20 mouse cellular contexts compared by ENCODE assay signal in the genomic region with DNA sequence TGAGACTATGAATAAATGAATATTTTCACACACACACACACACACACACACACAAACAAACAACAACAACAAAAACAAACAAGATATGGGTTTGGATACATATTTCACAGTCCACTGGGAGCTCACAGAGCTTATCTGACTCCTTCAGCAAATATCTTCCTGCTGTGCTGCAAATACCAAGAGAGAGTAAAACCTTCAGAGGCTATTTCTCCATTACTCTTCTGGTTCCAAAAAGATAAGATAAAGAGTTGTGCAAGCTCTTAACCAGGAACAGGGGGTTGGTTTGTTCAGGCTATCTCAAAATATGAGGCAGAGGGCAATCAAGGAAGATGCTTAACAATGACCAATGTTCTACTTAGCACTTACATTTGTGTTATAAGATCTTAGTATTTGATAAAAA.
"Had no signal": no experiment of that assay in that cellular context is flagged by ENCODE, and none has a peak within 500 bp of the region (broad histone marks: within the 10 kb centered on the region; RNA-seq: fewer than 3 reads in every experiment).

No protein-coding gene starts in this region.

- H3K36me3 ChIP-seq: liver, embryonic 15.5 days; midbrain, embryonic 10.5 days; midbrain, embryonic 12.5 days; neural tube, embryonic 13.5 days; neural tube, embryonic 15.5 days had no signal

- H3K27ac ChIP-seq: liver, embryonic 15.5 days; midbrain, embryonic 10.5 days; midbrain, embryonic 12.5 days; neural tube, embryonic 13.5 days; neural tube, embryonic 15.5 days had no signal

- ATAC-seq: midbrain, embryonic 16.5 days had no signal

- H3K4me2 ChIP-seq: liver, embryonic 15.5 days; lung, embryonic 14.5 days; midbrain, embryonic 12.5 days; neural tube, embryonic 13.5 days; neural tube, embryonic 15.5 days had no signal

- H3K27me3 ChIP-seq: liver, embryonic 15.5 days; midbrain, embryonic 12.5 days; neural tube, embryonic 13.5 days; neural tube, embryonic 15.5 days had no signal

- H3K4me1 ChIP-seq: liver, embryonic 15.5 days had no signal

- H3K9me3 ChIP-seq: liver, embryonic 15.5 days; midbrain, embryonic 10.5 days; midbrain, embryonic 12.5 days; neural tube, embryonic 13.5 days; neural tube, embryonic 15.5 days had no signal

- H3K9ac ChIP-seq: liver, embryonic 15.5 days; lung, embryonic 14.5 days; midbrain, embryonic 12.5 days; neural tube, embryonic 13.5 days; neural tube, embryonic 15.5 days had no signal

- DNase-seq: lung, adult 18-20 months; lung, embryonic 14.5 days; lung, postnatal 10 days; lung, postnatal 4 days; midbrain, embryonic 14.5 days; retina, postnatal 1 day; right cerebral cortex, adult 18-20 months; right cerebral cortex, postnatal 25 days; right cerebral cortex, postnatal 4 days; spleen, adult 18-20 months; thymus, adult 18-20 months; thymus, postnatal 14 days; thymus, postnatal 36 days had no signal

- H3K4me3 ChIP-seq: liver, embryonic 15.5 days; midbrain, embryonic 10.5 days; midbrain, embryonic 12.5 days; myocyte; neural tube, embryonic 13.5 days; neural tube, embryonic 15.5 days had no signal
